Mouse (Mus musculus) CH12.LX (cell line): ENCODE results near the gene Dph6. TPM values are rescaled to one million over a fixed set of nuclear protein-coding genes. Genes with fewer than 3 reads are reported as not detected.

Experiments used
- DNase-seq: peaks from one replicate; pipeline ENCODE4 v3.0.0-alpha.2; 2013; ENCODE audit errors: extremely low read depth
- H3K27ac ChIP-seq: 2 replicates; pipeline ENCODE4 v1.5.1; 2012; ENCODE audit warnings: low read depth, mild to moderate bottlenecking, control low read depth, moderate library complexity; ENCODE audit not compliant: insufficient read depth
- H3K27me3 ChIP-seq: replicated peaks from 2 replicates; pipeline ENCODE3; 2012; ENCODE audit warnings: inconsistent platforms
- H3K36me3 ChIP-seq, 2 experiments: replicated peaks in 1 of 2; 2 replicates each; pipeline versions ENCODE3 to v1.6.1; 2012; ENCODE audit warnings: inconsistent platforms in 1 of 2, low read length in 1 of 2, mild to moderate bottlenecking in 1 of 2, mixed read lengths in 1 of 2, moderate library complexity in 1 of 2; ENCODE audit not compliant: control insufficient read depth in 1 of 2, insufficient read depth in 1 of 2
- H3K4me1 ChIP-seq, 2 experiments: 2 replicates each; pipeline ENCODE4 v1.6.1; 2012; ENCODE audit warnings: inconsistent platforms in 1 of 2, moderate library complexity in 1 of 2; ENCODE audit not compliant: insufficient read depth in 2 of 2, control insufficient read depth in 1 of 2
- H3K4me2 ChIP-seq: 2 replicates; pipeline ENCODE4 v1.6.1; 2012; ENCODE audit warnings: low read depth, mild to moderate bottlenecking, control low read depth; ENCODE audit not compliant: poor library complexity, insufficient read depth, severe bottlenecking
- H3K4me3 ChIP-seq, 3 experiments: fragments of 150-350 bp in 1 of 3; sonication (generic) in 1 of 3; replicated peaks in 1 of 3; 2 replicates each; pipeline versions ENCODE3 to v1.5.1; 2011 to 2012; ENCODE audit warnings: low read depth in 2 of 3, low read length in 2 of 3, mild to moderate bottlenecking in 2 of 3, moderate library complexity in 2 of 3, control low read depth in 1 of 3, improper control_type of control experiment in 1 of 3, inconsistent platforms in 1 of 3, mixed read lengths in 1 of 3; ENCODE audit not compliant: poor library complexity in 1 of 3
- H3K79me2 ChIP-seq: replicated peaks from 2 replicates; pipeline ENCODE4 v1.6.1; 2012; ENCODE audit warnings: mild to moderate bottlenecking, moderate library complexity; ENCODE audit not compliant: control insufficient read depth, poor library complexity, insufficient read depth, severe bottlenecking; ENCODE audit errors: extremely low read depth
- H3K9ac ChIP-seq: 2 replicates; pipeline ENCODE4 v1.6.1; 2012; ENCODE audit warnings: low read depth, mild to moderate bottlenecking, control low read depth, moderate library complexity; ENCODE audit not compliant: insufficient read depth
- H3K9me3 ChIP-seq: replicated peaks from 2 replicates; pipeline ENCODE3; 2012; ENCODE audit warnings: low read length, inconsistent platforms, mixed read lengths
- HCFC1 ChIP-seq: IDR thresholded peaks from 2 replicates; pipeline ENCODE4 v1.6.1; 2012; ENCODE audit warnings: low read depth, mild to moderate bottlenecking, inconsistent platforms, low read length, improper control_type of control experiment
- IRF4 ChIP-seq: IDR thresholded peaks from 2 replicates; pipeline ENCODE4 v1.6.1; 2014; ENCODE audit warnings: low read depth, mild to moderate bottlenecking, inconsistent platforms, low read length, improper control_type of control experiment
- MXI1 ChIP-seq: IDR thresholded peaks from 2 replicates; pipeline ENCODE4 v1.6.1; 2011; ENCODE audit warnings: mild to moderate bottlenecking, low read depth, low read length, improper control_type of control experiment
- MYC ChIP-seq: IDR thresholded peaks from 2 replicates; pipeline ENCODE4 v1.6.1; 2011; ENCODE audit warnings: low read depth, mild to moderate bottlenecking, improper control_type of control experiment, low read length
- NELFE ChIP-seq: IDR thresholded peaks from 2 replicates; pipeline ENCODE4 v1.6.1; 2011; ENCODE audit warnings: low read depth, low read length, improper control_type of control experiment
- NRF1 ChIP-seq: IDR thresholded peaks from 2 replicates; pipeline ENCODE4 v1.6.1; 2014; ENCODE audit warnings: low read depth, mild to moderate bottlenecking, inconsistent platforms, low read length, improper control_type of control experiment, moderate library complexity
- POLR2AphosphoS2 ChIP-seq: IDR thresholded peaks from 2 replicates; pipeline ENCODE4 v1.6.1; 2011; ENCODE audit warnings: low read depth, low read length, improper control_type of control experiment
- SIN3A ChIP-seq: IDR thresholded peaks from 2 replicates; pipeline ENCODE4 v1.6.1; 2012; ENCODE audit warnings: low read length, improper control_type of control experiment, inconsistent platforms
- SMC3 ChIP-seq: IDR thresholded peaks from 2 replicates; pipeline ENCODE4 v1.6.1; 2011; ENCODE audit warnings: low read depth, low read length, improper control_type of control experiment
- TCF12 ChIP-seq: IDR thresholded peaks from 2 replicates; pipeline ENCODE4 v1.6.1; 2014; ENCODE audit warnings: low read depth, mild to moderate bottlenecking, inconsistent platforms, low read length, improper control_type of control experiment
- USF1 ChIP-seq: IDR thresholded peaks from 2 replicates; pipeline ENCODE4 v1.6.1; 2014; ENCODE audit warnings: low read depth, mild to moderate bottlenecking, inconsistent platforms, low read length, improper control_type of control experiment
- USF2 ChIP-seq: conservative IDR thresholded peaks from 2 replicates; pipeline ENCODE4 v1.6.1; 2011; ENCODE audit warnings: low read depth, low read length, improper control_type of control experiment
- dilution Hi-C: fragments of 300-500 bp; cut with MboI; formaldehyde crosslinking; loops from 2 replicates; pipeline ENCODE4 v1.14.3; 2020; ENCODE audit warnings: low sequenced_read_pairs; ENCODE audit not compliant: extremely low pct_unique_long_range_greater_than_20kb, extremely low pct_ligation_motif_present
- in situ Hi-C: fragments of 300-500 bp; cut with MboI; formaldehyde crosslinking; loops from 3 replicates; pipeline ENCODE4 v1.14.3; 2019; ENCODE audit warnings: low sequenced_read_pairs, low pct_ligation_motif_present, low pct_unique_long_range_greater_than_20kb, mixed read lengths
- polyA plus RNA-seq: library from polyadenylated mRNA; unstranded; fragments of >175 nt; gene quantifications from 2 replicates; pipeline ENCODE4 v1.2.1, GENCODE M21; 2012; ENCODE audit warnings: low read depth; ENCODE audit not compliant: insufficient read length
- total RNA-seq, 2 experiments: library from RNA; depleted of rRNA; stranded (reverse); fragments of 300-350 nt in 1 of 2; fragments of >200 nt in 1 of 2; gene quantifications; 2 replicates each; pipeline ENCODE4 v1.2.3; 2012 to 2014

Dph6 gene
- total and polyA plus RNA-seq, 3 experiments: 11.1 to 25.2 (median 18.3) TPM

DNA sequence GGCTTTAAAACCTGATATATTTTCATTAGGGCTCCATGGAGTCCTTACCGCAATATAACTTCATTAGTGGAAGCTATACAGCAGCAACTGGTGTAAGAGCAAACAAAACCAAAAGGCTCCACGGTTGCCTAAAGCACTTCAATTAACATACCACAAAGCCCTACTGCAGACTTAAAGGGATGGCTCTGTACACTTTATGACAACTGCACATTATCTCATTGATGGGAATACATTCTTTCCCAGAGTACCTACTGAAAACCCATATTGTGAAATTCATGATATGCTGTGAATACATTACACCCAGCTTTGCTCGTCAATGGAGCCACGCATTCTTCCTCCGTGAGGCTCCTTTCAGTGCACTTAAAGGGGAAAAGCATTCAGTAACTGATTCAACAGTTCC, 8.5 kb downstream of the Dph6 start:
- Histone ChIP-seq H3K4me2 (no peak overlapping the region), H3K27me3 (no peaks in the 10 kb centered on the region), H3K4me3 (no peak overlapping the region), H3K79me2 (no peaks in the 10 kb centered on the region), H3K4me1 (no peaks in the 10 kb centered on the region), H3K9ac (no peak overlapping the region), H3K36me3 (peaks cover 5 to 26% of the 10 kb centered on the region in 2 experiments), H3K27ac (no peak overlapping the region), H3K9me3 (no peaks in the 10 kb centered on the region)
- dilution Hi-C loops: no loop called here
- no peak for DNase-seq
- no peak for TF ChIP-seq NELFE
- TF ChIP-seq NRF1: no peak
- no peak for TF ChIP-seq SMC3
- no peak for TF ChIP-seq MYC
- TF ChIP-seq HCFC1: no peak
- no peak for TF ChIP-seq TCF12
- TF ChIP-seq POLR2AphosphoS2: no peak
- no peak for TF ChIP-seq IRF4
- in situ Hi-C loops: no loop called here

DNA sequence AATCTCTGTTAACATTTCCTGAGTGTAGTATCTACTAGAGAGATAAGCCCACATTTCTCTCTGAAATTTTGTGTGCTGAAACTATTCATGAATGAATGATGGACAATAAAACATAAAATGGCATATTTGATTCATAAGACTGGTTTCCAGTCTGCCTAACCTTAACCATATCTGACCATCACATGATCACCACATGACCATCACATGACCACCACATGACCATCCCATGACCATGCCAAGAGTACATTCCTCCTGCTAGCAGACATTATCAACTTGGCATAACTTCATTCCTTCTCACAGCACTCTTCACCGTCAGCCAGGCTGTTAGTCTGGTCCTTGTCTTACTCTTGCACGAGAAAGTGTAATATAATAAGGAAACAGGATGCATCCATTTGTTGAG, 10.9 kb downstream of the Dph6 start:
- H3K4me1 ChIP-seq: no peaks in the 10 kb centered on the region
- TF ChIP-seq USF1 (peak; percentile 21; the same call in 1 of the 2 replicates), SIN3A (no peak), USF2 (peak; percentile 68)
- no peaks in the 10 kb centered on the region for H3K9me3 ChIP-seq
- no peak overlapping the region; the same call in 1 of the 2 replicates for H3K27ac ChIP-seq
- no peaks in the 10 kb centered on the region for H3K27me3 ChIP-seq
- H3K36me3 ChIP-seq: peaks cover 5 to 34% of the 10 kb centered on the region in 2 experiments
- no peaks in the 10 kb centered on the region; the same call in 1 of the 2 replicates for H3K79me2 ChIP-seq
- H3K9ac ChIP-seq: no peak overlapping the region
- dilution Hi-C loops (no loop called here), in situ Hi-C loops (no loop called here)
- no peak overlapping the region for H3K4me3 ChIP-seq
- DNase-seq: no peak
- H3K4me2 ChIP-seq: no peak overlapping the region

DNA sequence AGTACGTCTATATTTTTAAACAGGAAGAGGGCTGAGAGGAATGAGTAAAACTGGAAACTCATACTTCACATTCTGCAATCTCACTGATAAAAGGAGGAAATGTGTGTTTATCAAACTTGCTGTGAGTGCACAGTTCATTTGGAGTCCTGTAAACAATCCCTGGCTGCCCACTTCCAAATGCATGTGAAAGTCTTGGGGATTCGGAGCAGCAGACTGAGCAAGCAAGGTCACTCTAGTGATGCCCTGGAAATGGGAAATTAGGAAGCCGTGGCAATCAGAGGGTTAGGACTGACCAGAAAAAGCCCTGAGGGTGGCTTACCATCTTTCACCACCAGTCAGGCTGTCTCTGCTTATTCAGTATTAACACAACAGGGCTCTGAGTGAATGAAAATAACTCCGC, 30.1 kb downstream of the Dph6 start:
- Histone ChIP-seq H3K9ac (no peak overlapping the region), H3K4me2 (no peak overlapping the region)
- DNase-seq: no peak
- TF ChIP-seq MXI1 (no peak), TCF12 (no peak)
- TF ChIP-seq, all 38 proteins: peak for 0
- dilution Hi-C loops (no loop called here), in situ Hi-C loops (no loop called here)
- Histone ChIP-seq H3K9me3 (no peaks in the 10 kb centered on the region), H3K79me2 (no peaks in the 10 kb centered on the region), H3K27me3 (no peaks in the 10 kb centered on the region), H3K4me3 (no peak overlapping the region), H3K4me1 (0 out of 4 replicates have a peak, but pooled peaks cover 0 to 2% of the 10 kb centered on the region in 2 experiments), H3K27ac (no peak overlapping the region), H3K36me3 (peaks cover 0 to 8% of the 10 kb centered on the region in 2 experiments)
